Mouse (Mus musculus) liver, embryonic 11.5 days (tissue): ENCODE measurements at regions not wholly inside any gene's neighbourhood (a gene's known extent, or its start where the extent isn't known, plus 50 kb on each side); places are given as distances from the start of the nearest gene placed in this dataset.
A peak's percentile ranks its signal among the peaks of the same experiment; 100 is the strongest.

Source experiments
- ATAC-seq: fragments of 200-750 bp; cut with Nextera tagmentation; replicated peaks from 2 replicates; pipeline ENCODE4 v1.8.0; 2017; ENCODE audit warnings: moderate number of reproducible peaks, mild to moderate bottlenecking, moderate TSS enrichment, moderate library complexity; ENCODE audit not compliant: low FRiP score
- DNase-seq: peaks from one replicate; pipeline ENCODE4 v3.0.0-alpha.2; 2017; ENCODE audit warnings: low spot score
- H3K27ac ChIP-seq: fragments of 300-500 bp; sonication (generic); 2 replicates; pipeline ENCODE4 v1.5.1; 2014; ENCODE audit warnings: mild to moderate bottlenecking, low read depth, low read length, control low read depth
- H3K27me3 ChIP-seq: fragments of 300-500 bp; sonication (generic); replicated peaks from 2 replicates; pipeline ENCODE4 v1.6.1; 2014; ENCODE audit warnings: low read length, mixed read lengths; ENCODE audit not compliant: control insufficient read depth, insufficient read depth
- H3K36me3 ChIP-seq: fragments of 300-500 bp; sonication (generic); 2 replicates; pipeline ENCODE4 v1.6.1; 2014; ENCODE audit warnings: mild to moderate bottlenecking, low read length, moderate library complexity, mixed read lengths; ENCODE audit not compliant: control insufficient read depth, insufficient read depth
- H3K4me1 ChIP-seq: fragments of 300-500 bp; sonication (generic); replicated peaks from 2 replicates; pipeline ENCODE4 v1.6.1; 2014; ENCODE audit warnings: low read length, mixed read lengths; ENCODE audit not compliant: control insufficient read depth, insufficient read depth
- H3K4me2 ChIP-seq: fragments of 300-500 bp; sonication (generic); 2 replicates; pipeline ENCODE4 v1.6.1; 2014; ENCODE audit warnings: mild to moderate bottlenecking, control low read depth, moderate library complexity
- H3K4me3 ChIP-seq: fragments of 300-500 bp; sonication (generic); 2 replicates; pipeline ENCODE4 v1.5.1; 2014; ENCODE audit warnings: low read depth, low read length, control low read depth
- H3K9ac ChIP-seq: fragments of 300-500 bp; sonication (generic); 2 replicates; pipeline ENCODE4 v1.6.1; 2014; ENCODE audit warnings: low read depth, low read length, control low read depth
- H3K9me3 ChIP-seq: fragments of 300-500 bp; sonication (generic); 2 replicates; pipeline ENCODE4 v1.6.1; 2016; ENCODE audit warnings: low read length, inconsistent platforms, mixed read lengths; ENCODE audit not compliant: control insufficient read depth
- WGBS: fragments of 180-500 bp; shearing (Covaris S2); extraction: QIAGEN DNeasy Blood & Tissue Kit; methylation state at CpG from one replicate; pipeline ENCODE4 v1.1.7; 2014; 5-methylcytosine and 5-hydroxymethylcytosine counted together

DNA sequence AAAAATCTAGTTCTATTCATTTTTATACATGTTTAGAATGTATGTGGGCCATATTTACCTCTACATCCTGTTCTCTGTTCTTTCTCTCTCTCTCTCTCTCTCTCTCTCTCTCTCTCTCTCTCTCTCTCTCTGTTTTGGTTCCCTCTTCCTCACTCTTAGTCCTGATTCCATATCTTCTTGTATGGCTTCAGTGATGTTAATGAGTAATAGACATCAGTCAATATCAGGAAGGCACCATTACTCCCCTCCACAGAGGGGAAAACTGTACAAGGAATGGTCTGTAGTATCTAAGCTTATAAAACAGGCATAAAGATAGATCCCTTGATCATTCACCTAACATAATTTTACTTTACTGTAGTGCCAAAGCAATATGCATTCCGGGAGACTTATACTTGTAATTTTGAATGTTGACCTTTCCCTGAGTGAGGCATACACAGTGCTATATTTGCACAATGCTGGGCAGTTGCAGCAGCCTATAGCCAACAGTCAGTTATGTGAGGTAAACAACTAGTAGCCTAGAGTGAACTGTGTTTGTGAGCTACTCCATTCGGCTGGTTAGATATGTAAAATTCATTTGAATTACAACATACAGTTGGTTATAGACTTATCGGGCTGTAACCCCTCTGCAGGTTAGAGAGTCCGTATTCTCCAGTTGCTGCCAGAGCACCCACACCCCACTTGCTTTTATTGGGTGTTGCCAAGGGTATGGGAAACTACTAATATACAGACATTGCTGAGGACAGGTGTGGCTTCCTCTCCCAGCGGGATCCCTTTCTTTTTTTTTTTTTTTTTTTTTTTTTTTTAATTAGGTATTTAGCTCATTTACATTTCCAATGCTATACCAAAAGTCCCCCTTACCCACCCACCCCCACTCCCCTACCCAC lies 228.7 kb upstream of the Pfkp start:
- DNase-seq, result no peak
- Histone ChIP-seq H3K9ac (no peak overlapping the region), H3K9me3 (no peaks in the 10 kb centered on the region), H3K4me1 (no peaks in the 10 kb centered on the region), H3K4me3 (no peak overlapping the region), H3K4me2 (no peak overlapping the region), H3K27ac (no peak overlapping the region), H3K27me3 (no peaks in the 10 kb centered on the region), H3K36me3 (no peaks in the 10 kb centered on the region)
- ATAC-seq, result no peak; the same call in 1 of the 2 replicates
- WGBS, result 94% methylated on average over 5 of the region's 5 CpGs

DNA sequence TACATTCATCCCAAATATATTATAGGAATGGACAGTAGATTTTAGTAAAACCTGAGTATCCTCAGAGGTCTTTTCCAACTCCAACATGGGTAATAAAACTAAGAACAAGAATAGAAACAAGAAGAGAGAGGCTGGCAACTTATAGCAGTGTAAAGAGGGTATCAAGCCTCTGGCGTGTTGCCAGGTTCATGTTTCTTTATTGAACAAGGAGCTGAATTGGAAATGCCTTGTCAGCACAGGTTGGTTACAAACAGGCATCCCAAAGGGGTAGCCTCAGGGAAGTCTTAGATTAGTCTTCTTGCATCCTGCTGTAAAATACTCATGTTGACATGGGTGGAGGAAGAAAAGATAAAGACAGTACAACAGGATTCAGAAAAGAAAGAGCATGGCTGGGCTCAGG lies 213.6 kb upstream of the Pfkp start:
- Histone ChIP-seq H3K4me1 (no peaks in the 10 kb centered on the region), H3K27me3 (no peaks in the 10 kb centered on the region), H3K4me3 (no peak overlapping the region), H3K36me3 (no peaks in the 10 kb centered on the region), H3K27ac (no peak overlapping the region), H3K9me3 (no peaks in the 10 kb centered on the region), H3K9ac (no peak overlapping the region), H3K4me2 (no peak overlapping the region)
- DNase-seq (no peak), ATAC-seq (no peak)
- WGBS, result 89% methylated on average over 1 of the region's 1 CpGs

DNA sequence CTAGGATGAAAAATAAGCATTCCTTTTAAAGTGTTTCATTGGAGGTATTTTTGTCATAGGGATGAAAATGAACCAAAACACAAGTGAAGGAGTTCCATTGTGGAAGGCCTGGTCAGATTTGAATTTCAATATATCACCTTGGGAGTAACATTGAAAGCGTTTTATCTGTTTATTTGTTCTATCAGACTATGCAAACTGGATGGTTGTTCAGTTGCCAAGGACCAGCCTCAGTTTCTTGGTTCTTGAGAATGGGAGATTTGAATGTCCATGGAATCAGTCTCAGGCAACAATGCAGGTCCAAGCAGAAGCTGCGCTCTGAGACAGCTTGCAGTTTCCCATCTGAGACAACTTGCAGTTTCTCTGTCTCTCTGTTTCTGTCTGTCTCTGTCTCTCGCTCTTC lies 211.0 kb upstream of the Pfkp start:
- ATAC-seq, result no peak

DNA sequence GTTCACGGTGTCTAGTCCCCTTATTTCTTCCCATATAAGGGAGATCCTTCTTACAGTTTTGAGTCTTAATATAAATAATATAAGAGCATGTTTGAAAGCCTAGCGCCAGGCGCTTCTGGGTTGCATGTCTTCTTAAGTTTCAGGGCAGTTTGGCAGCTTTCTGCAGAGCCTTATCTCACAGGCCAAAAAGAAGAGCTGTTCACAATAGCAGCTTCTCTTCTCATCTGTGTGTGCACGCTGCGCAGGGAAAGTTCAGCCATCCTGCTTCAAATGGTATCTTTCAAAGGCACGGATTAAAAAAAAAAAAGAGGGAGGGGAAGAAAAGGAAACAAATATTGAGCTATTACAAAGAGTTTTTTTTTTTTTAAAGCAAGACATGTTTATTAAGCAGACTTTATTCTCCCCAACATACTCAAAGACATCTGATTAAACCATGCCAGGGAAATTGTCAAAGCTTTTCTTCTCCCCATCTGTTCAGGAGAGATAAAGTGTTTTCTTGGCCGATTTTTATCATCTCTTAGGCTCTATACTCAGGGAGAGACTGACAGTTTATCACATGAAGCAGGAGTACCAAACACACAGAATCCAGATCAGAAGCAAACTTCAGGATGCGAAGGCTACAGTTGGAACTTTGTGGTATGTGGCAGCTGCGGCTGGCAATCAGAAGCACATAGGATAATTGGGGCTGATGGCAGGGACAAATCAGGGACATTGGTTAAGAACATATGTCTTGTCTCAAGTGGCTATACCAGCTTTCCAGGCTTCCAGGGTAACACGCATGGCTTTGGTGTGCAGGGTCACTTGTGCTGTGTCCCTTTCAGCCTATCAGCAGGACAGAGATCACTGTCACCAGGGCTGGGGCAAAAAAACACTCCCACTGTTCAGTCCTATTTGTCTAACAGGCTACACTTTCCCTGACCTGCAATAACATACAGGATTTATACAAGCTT lies 206.9 kb upstream of the Pfkp start:
- H3K9ac ChIP-seq, result no peak overlapping the region
- H3K27me3 ChIP-seq, result no peaks in the 10 kb centered on the region
- H3K36me3 ChIP-seq, result no peaks in the 10 kb centered on the region
- no peak overlapping the region for H3K4me2 ChIP-seq
- ATAC-seq, result no peak
- no peak for DNase-seq
- 63% methylated on average over 10 of the region's 10 CpGs for WGBS
- no peak overlapping the region for H3K27ac ChIP-seq
- no peaks in the 10 kb centered on the region for H3K9me3 ChIP-seq
- no peaks in the 10 kb centered on the region for H3K4me1 ChIP-seq
- no peak overlapping the region for H3K4me3 ChIP-seq

More for the DNA sequence above, 211.0 kb upstream of the Pfkp start:
- no peak for DNase-seq
- 81% methylated on average over 3 of the region's 3 CpGs for WGBS
- Histone ChIP-seq H3K4me2 (no peak overlapping the region), H3K4me3 (no peak overlapping the region), H3K9ac (no peak overlapping the region), H3K27me3 (no peaks in the 10 kb centered on the region), H3K9me3 (no peaks in the 10 kb centered on the region), H3K4me1 (no peaks in the 10 kb centered on the region), H3K36me3 (no peaks in the 10 kb centered on the region), H3K27ac (no peak overlapping the region)

DNA sequence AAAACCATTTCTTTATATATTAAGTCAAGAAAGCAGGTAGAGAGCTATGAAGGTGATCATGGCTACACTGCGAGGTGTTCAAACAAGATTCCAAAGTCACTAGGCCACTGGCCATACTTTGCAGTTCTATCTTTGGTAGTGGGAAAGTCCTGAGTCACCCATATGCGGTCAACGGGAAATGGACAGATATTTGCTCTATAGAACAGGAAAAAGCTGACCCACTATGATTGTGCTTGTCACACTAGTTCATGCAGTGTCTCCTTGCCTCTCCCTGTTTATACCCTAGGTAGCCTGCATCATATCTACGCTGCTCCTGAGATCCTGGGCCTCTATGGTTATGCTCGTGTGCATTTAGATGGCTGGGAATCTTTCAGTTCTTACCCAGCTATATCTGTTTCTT lies 188.9 kb upstream of the Pfkp start:
- Histone ChIP-seq H3K9ac (no peak overlapping the region), H3K4me2 (no peak overlapping the region), H3K27me3 (no peaks in the 10 kb centered on the region), H3K4me1 (no peaks in the 10 kb centered on the region), H3K4me3 (no peak overlapping the region), H3K9me3 (no peaks in the 10 kb centered on the region), H3K36me3 (no peaks in the 10 kb centered on the region), H3K27ac (no peak overlapping the region)
- 66% methylated on average over 5 of the region's 5 CpGs for WGBS
- DNase-seq (no peak), ATAC-seq (peak; percentile 36; the same call in 1 of the 2 replicates)

DNA sequence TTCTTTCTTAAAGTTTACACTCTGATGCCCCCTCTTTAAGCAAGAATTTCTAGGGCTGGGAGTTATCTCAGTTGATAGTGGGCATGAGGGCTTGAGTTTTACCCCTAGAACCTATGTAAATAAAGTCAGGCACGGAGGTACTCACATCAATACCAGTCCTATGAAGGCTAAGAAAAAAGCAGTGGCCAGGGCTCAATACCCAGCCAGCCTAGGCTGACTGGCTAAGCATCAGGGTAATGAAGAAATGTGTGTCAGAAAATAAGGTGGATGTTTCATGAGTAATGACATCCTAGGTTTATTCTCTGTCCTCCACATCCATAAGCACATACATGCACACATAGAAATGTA lies 188.5 kb upstream of the Pfkp start:
- DNase-seq (no peak), ATAC-seq (no peak)
- H3K9ac ChIP-seq, result no peak overlapping the region
- H3K27ac ChIP-seq, result no peak overlapping the region
- no peaks in the 10 kb centered on the region for H3K4me1 ChIP-seq
- H3K36me3 ChIP-seq, result no peaks in the 10 kb centered on the region
- WGBS, result 48% methylated on average over 1 of the region's 1 CpGs
- H3K4me2 ChIP-seq, result no peak overlapping the region
- H3K27me3 ChIP-seq, result no peaks in the 10 kb centered on the region
- H3K9me3 ChIP-seq, result no peaks in the 10 kb centered on the region
- no peak overlapping the region for H3K4me3 ChIP-seq

DNA sequence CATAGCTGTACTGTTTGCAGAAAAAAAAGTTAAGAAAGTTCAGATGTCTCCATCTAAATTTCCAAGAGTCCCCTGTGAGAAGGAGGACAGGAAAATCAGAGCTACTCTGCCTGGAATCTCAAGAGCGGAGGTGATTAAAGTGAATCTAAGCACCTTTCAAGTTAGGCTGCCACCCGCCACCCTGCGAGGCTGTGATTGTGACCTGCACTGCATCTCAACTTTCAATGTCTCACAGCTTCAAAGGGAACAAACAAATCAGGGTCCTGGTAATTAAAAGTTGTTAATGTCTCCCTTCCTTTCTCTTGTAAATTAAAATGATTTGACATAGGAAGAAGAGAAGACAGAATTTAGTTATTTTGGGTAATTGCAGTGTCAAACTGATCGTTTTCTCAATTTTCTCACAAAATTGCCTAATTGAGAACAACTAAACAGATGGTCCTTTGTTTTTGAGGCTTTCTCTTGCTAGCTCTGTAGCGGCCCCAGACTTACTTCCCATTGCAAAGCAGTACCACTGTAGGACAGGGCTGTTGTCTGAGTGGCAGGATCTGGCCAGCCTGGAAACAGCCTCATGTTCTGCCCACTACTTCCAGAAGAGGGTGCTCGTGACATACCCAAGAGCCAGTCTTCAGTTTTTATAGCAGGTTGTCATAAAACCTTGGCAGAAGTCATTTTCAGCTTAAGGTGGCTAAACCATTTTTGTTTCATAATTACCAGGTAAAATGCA lies 187.9 kb upstream of the Pfkp start:
- DNase-seq (peak; percentile 39), ATAC-seq (no peak; the same call in 1 of the 2 replicates)
- WGBS, result 39% methylated on average over 6 of the region's 6 CpGs
- Histone ChIP-seq H3K9me3 (no peaks in the 10 kb centered on the region), H3K4me2 (no peak overlapping the region), H3K27ac (no peak overlapping the region), H3K4me3 (no peak overlapping the region), H3K4me1 (no peaks in the 10 kb centered on the region), H3K36me3 (no peaks in the 10 kb centered on the region), H3K9ac (no peak overlapping the region), H3K27me3 (no peaks in the 10 kb centered on the region)

DNA sequence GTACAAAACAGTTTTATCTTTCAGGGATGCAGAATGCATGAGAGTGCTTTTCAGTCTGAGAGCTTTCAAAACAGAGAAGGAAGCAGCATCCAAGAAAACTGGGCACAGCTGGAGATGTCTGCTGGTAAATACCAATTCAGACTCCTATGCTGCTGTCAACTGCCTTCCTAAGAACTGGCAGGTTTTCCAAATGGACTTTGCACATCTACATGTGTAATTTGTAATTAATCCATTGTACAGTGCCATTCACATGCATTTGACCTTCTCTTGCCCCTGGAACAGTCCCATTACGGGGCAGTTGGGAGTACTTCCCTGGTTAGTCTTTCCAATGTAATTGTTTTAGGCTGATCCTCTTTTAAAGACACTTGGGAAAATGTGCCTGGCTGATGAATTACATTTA lies 181.3 kb upstream of the Pfkp start:
- Histone ChIP-seq H3K36me3 (no peaks in the 10 kb centered on the region), H3K9ac (no peak overlapping the region), H3K4me3 (no peak overlapping the region), H3K27me3 (no peaks in the 10 kb centered on the region), H3K27ac (no peak overlapping the region), H3K9me3 (no peaks in the 10 kb centered on the region), H3K4me2 (no peak overlapping the region), H3K4me1 (no peaks in the 10 kb centered on the region)
- DNase-seq (no peak), ATAC-seq (no peak)
- 82% methylated on average over 1 of the region's 1 CpGs for WGBS
